Mouse (Mus musculus) kidney, adult 9 months (tissue): ENCODE measurements at regions not wholly inside any gene's neighbourhood (a gene's known extent, or its start where the extent isn't known, plus 50 kb on each side); places are given as distances from the start of the nearest gene placed in this dataset.

Source experiments
- DNase-seq: peaks from one replicate; pipeline ENCODE4 v3.0.0; 2022

- no peak for DNase-seq
These were observed 71.8 kb downstream of the Scp2d1 start for GRCm38 (mm10) chr2:144895254-144895653.

DNA sequence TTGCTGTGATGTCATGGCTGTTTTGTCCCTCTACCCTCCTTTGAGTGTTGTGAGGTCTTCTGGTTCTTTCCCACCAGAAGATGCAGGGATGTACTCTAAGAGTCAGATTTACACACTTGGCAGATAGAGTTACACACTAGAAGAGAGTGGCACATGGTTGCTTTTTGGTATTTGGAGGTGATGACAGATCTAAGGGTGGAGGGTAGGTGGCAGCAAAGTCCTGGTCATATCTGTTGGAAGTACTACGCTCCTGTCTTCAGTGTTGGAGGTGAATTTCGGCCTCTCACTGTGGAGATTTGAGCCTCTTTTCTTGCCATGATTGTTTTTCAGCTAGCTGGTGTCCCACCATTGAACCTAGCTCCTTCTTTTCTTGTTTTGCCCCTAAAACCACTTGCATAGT is 73.0 kb downstream of the Scp2d1 start:
- no peak for DNase-seq

GRCm38 (mm10) chr2:144906786-144907185 is 83.3 kb downstream of the Scp2d1 start:
- no peak for DNase-seq

DNA sequence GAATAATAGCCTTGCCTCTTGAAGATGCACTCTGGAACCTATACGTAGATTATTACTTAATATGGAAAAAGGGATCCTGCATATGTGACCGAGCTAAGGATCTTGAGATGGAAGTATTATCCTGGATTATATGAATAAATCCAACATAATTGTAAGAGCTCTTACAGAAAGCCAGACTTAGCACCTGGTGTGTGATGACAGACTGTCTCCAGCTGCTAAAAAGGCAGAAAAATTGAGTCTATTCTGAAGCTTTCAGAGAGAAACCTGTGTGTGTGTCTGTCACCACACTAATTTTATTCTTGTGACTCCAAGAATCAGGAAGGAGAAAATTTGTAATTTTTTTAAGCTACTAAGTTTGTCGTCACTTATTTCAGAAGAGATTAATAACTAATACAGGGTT is 122.4 kb downstream of the Scp2d1 start:
- DNase-seq, result no peak

GRCm38 (mm10) chr2:144946468-144946867 is 123.0 kb downstream of the Scp2d1 start:
- DNase-seq, result no peak

- DNase-seq, result peak; percentile 3
These were observed 125.8 kb downstream of the Scp2d1 start for GRCm38 (mm10) chr2:144949232-144949631.
